8 mouse cellular contexts compared by ENCODE assay signal in genomic region chr17:24527315-24527714, GRCm38 (mm10). TPM values are rescaled to one million over a fixed set of nuclear protein-coding genes. Genes with fewer than 3 reads are reported as not detected.
DNase-seq lines count a peak whose midpoint lies in the region; ATAC-seq and TF ChIP-seq lines count a peak whose summit lies in the region.

No protein-coding gene starts in this region.

- DNase-seq in kidney, adult 8-10 months = no peak
- no peak for DNase-seq in frontal cortex, adult 2 months (ENCODE audit: extremely low spot score in 1 of 2, low spot score in 1 of 2)
- DNase-seq in gastrocnemius, postnatal 10 days = no peak

- peak overlapping the region; percentile 75 for H3K4me3 ChIP-seq in kidney, embryonic 15.5 days (replicated peaks)
- peak overlapping the region; percentile 96 for H3K4me3 ChIP-seq in bone marrow macrophage, adult 2 months (ENCODE audit: insufficient read depth, low read length)
- H3K4me3 ChIP-seq in hindbrain, embryonic 16.5 days (ENCODE audit: low read length) = peak overlapping the region; percentile 94
- peak overlapping the region; percentile 94 for H3K4me3 ChIP-seq in midbrain, embryonic 15.5 days

- no peak for TF ChIP-seq CTCF in bone marrow macrophage, adult 2 months (IDR thresholded peaks at IDR 0.05; ENCODE audit: low read depth, low read length)

- no peaks in the 10 kb centered on the region for H3K27me3 ChIP-seq in kidney, embryonic 15.5 days
- H3K27me3 ChIP-seq in hindbrain, embryonic 16.5 days (replicated peaks; ENCODE audit: control insufficient read depth, insufficient read depth, low read length) = no peaks in the 10 kb centered on the region
- H3K27me3 ChIP-seq in midbrain, embryonic 15.5 days (replicated peaks) = no peaks in the 10 kb centered on the region

- H3K9me3 ChIP-seq in kidney, embryonic 15.5 days (replicated peaks) = no peaks in the 10 kb centered on the region
- H3K9me3 ChIP-seq in hindbrain, embryonic 16.5 days (ENCODE audit: control insufficient read depth, low read length) = no peaks in the 10 kb centered on the region
- no peaks in the 10 kb centered on the region for H3K9me3 ChIP-seq in midbrain, embryonic 15.5 days

- peaks cover 29% of the 10 kb centered on the region for H3K36me3 ChIP-seq in kidney, embryonic 15.5 days
- no peaks in the 10 kb centered on the region; the same call in 1 of the 2 replicates for H3K36me3 ChIP-seq in hindbrain, embryonic 16.5 days (ENCODE audit: control insufficient read depth, insufficient read depth, low read length)
- H3K36me3 ChIP-seq in midbrain, embryonic 15.5 days (replicated peaks) = no peaks in the 10 kb centered on the region

- peaks cover 61% of the 10 kb centered on the region for H3K4me1 ChIP-seq in kidney, embryonic 15.5 days
- H3K4me1 ChIP-seq in bone marrow macrophage, adult 2 months (ENCODE audit: control insufficient read depth, insufficient read depth, low read length) = peaks cover 26% of the 10 kb centered on the region
- H3K4me1 ChIP-seq in hindbrain, embryonic 16.5 days (ENCODE audit: control insufficient read depth, insufficient read depth, low read depth, low read length) = peaks cover 41% of the 10 kb centered on the region
- peaks cover 56% of the 10 kb centered on the region for H3K4me1 ChIP-seq in midbrain, embryonic 15.5 days

- H3K9ac ChIP-seq in kidney, embryonic 15.5 days = peak overlapping the region; percentile 79
- H3K9ac ChIP-seq in hindbrain, embryonic 16.5 days (ENCODE audit: low read depth, low read length) = peak overlapping the region; percentile 97
- H3K9ac ChIP-seq in midbrain, embryonic 15.5 days = peak overlapping the region; percentile 95

- under 1% methylated on average over 19 of the region's 19 CpGs for WGBS in kidney, embryonic 15.5 days
- WGBS in hindbrain, embryonic 16.5 days = 0% methylated on average over 9 of the region's 19 CpGs
- 0% methylated on average over 19 of the region's 19 CpGs for WGBS in midbrain, embryonic 15.5 days

- H3K27ac ChIP-seq in kidney, embryonic 15.5 days = peak overlapping the region; percentile 88
- peak overlapping the region; percentile 33; the same call in 1 of the 2 replicates for H3K27ac ChIP-seq in bone marrow macrophage, adult 2 months (ENCODE audit: insufficient read depth, low read depth, low read length)
- H3K27ac ChIP-seq in hindbrain, embryonic 16.5 days (ENCODE audit: low read depth, low read length) = peak overlapping the region; percentile 89
- peak overlapping the region; percentile 88 for H3K27ac ChIP-seq in midbrain, embryonic 15.5 days

- peak overlapping the region; percentile 67 for H3K4me2 ChIP-seq in kidney, embryonic 15.5 days
- H3K4me2 ChIP-seq in hindbrain, embryonic 16.5 days (ENCODE audit: low read length) = peak overlapping the region; percentile 80
- peak overlapping the region; percentile 64 for H3K4me2 ChIP-seq in midbrain, embryonic 15.5 days

- no peak for ATAC-seq in kidney, embryonic 15.5 days (replicated peaks; ENCODE audit: low FRiP score)
- peak; percentile 40; the same call in 1 of the 2 replicates for ATAC-seq in hindbrain, embryonic 16.5 days
- ATAC-seq in midbrain, embryonic 15.5 days (replicated peaks) = peak; percentile 7
- no peak for ATAC-seq in megakaryocyte progenitor cell, adult 5-6 weeks (replicated peaks; ENCODE audit: poor library complexity)

- TF ChIP-seq POLR2A in bone marrow macrophage, adult 2 months (IDR thresholded peaks at IDR 0.05; ENCODE audit: borderline replicate concordance, low read depth, low read length) = no peak

RNA-seq across cellular contexts. Expression of gene Traf7, which starts 0.4 kb away (rescaled TPM):
- polyA plus RNA-seq in kidney, embryonic 15.5 days (2015; fragmentation: Nextera tagmentation; extraction: Ambion mirVana) = 85.8 and 96.1 TPM in 2 replicates
- 88.8 and 102 TPM in 2 replicates for polyA plus RNA-seq in bone marrow macrophage, adult 2 months (2012; ENCODE audit: insufficient read depth, insufficient read length, missing spikeins)
- 85.9 and 94.2 TPM in 2 replicates for polyA plus RNA-seq in hindbrain, embryonic 16.5 days (2015; fragmentation: Nextera tagmentation; extraction: Ambion mirVana)
- polyA plus RNA-seq in midbrain, embryonic 15.5 days (2015; fragmentation: Nextera tagmentation; extraction: Ambion mirVana) = 108 and 112 TPM in 2 replicates
- total RNA-seq in megakaryocyte progenitor cell, adult 5-6 weeks (2015) = 50.9 and 54.7 TPM in 2 replicates
- total RNA-seq in megakaryocyte progenitor cell, adult 5-6 weeks (2017) = 91.7 and 98.9 TPM in 2 replicates
- 194 and 212 TPM in 2 replicates for polyA plus RNA-seq in frontal cortex, adult 2 months (2012; rRNA removed)
- 10 to 100 TPM; 47.2 to 60.9 TPM for total RNA-seq in gastrocnemius, postnatal 10 days (2021)

RNA-seq across cellular contexts. Expression of gene Rab26, which starts 6.7 kb away (rescaled TPM):
- 2.8 TPM in 2 replicates for polyA plus RNA-seq in kidney, embryonic 15.5 days (2015; fragmentation: Nextera tagmentation; extraction: Ambion mirVana)
- polyA plus RNA-seq in bone marrow macrophage, adult 2 months (2012; ENCODE audit: insufficient read depth, insufficient read length, missing spikeins) = 0.44 TPM in 1 of 2 replicates, not detected in the other
- polyA plus RNA-seq in hindbrain, embryonic 16.5 days (2015; fragmentation: Nextera tagmentation; extraction: Ambion mirVana) = 10.9 and 13.0 TPM in 2 replicates
- polyA plus RNA-seq in midbrain, embryonic 15.5 days (2015; fragmentation: Nextera tagmentation; extraction: Ambion mirVana) = 8.4 and 8.8 TPM in 2 replicates
- 0.12 and 0.17 TPM in 2 replicates for total RNA-seq in megakaryocyte progenitor cell, adult 5-6 weeks (2015)
- total RNA-seq in megakaryocyte progenitor cell, adult 5-6 weeks (2017) = 0.14 and 0.71 TPM in 2 replicates
- polyA plus RNA-seq in frontal cortex, adult 2 months (2012; rRNA removed) = 97.2 and 118 TPM in 2 replicates
- total RNA-seq in gastrocnemius, postnatal 10 days (2021) = under 1 TPM; 0.18 to 0.47 TPM

RNA-seq across cellular contexts. Expression of gene Pkd1, which starts 22.3 kb away (rescaled TPM):
- polyA plus RNA-seq in kidney, embryonic 15.5 days (2015; fragmentation: Nextera tagmentation; extraction: Ambion mirVana) = 21.3 and 21.9 TPM in 2 replicates
- polyA plus RNA-seq in bone marrow macrophage, adult 2 months (2012; ENCODE audit: insufficient read depth, insufficient read length, missing spikeins) = 22.3 and 24.6 TPM in 2 replicates
- 26.8 and 29.9 TPM in 2 replicates for polyA plus RNA-seq in hindbrain, embryonic 16.5 days (2015; fragmentation: Nextera tagmentation; extraction: Ambion mirVana)
- polyA plus RNA-seq in midbrain, embryonic 15.5 days (2015; fragmentation: Nextera tagmentation; extraction: Ambion mirVana) = 29.0 and 29.8 TPM in 2 replicates
- 7.4 and 10.6 TPM in 2 replicates for total RNA-seq in megakaryocyte progenitor cell, adult 5-6 weeks (2015)
- total RNA-seq in megakaryocyte progenitor cell, adult 5-6 weeks (2017) = 6.2 and 15.1 TPM in 2 replicates
- polyA plus RNA-seq in frontal cortex, adult 2 months (2012; rRNA removed) = 85.1 and 85.3 TPM in 2 replicates
- total RNA-seq in gastrocnemius, postnatal 10 days (2021) = 10 to 100 TPM; 34.6 to 49.1 TPM

RNA-seq across cellular contexts. Expression of gene Caskin1, which starts 38.9 kb away (rescaled TPM):
- polyA plus RNA-seq in kidney, embryonic 15.5 days (2015; fragmentation: Nextera tagmentation; extraction: Ambion mirVana) = 1.8 and 2.3 TPM in 2 replicates
- polyA plus RNA-seq in bone marrow macrophage, adult 2 months (2012; ENCODE audit: insufficient read depth, insufficient read length, missing spikeins) = 0.34 TPM in 1 of 2 replicates, not detected in the other
- 43.6 and 44.6 TPM in 2 replicates for polyA plus RNA-seq in hindbrain, embryonic 16.5 days (2015; fragmentation: Nextera tagmentation; extraction: Ambion mirVana)
- 50.3 and 52.9 TPM in 2 replicates for polyA plus RNA-seq in midbrain, embryonic 15.5 days (2015; fragmentation: Nextera tagmentation; extraction: Ambion mirVana)
- not detected in 2 replicates for total RNA-seq in megakaryocyte progenitor cell, adult 5-6 weeks (2015)
- not detected in 2 replicates for total RNA-seq in megakaryocyte progenitor cell, adult 5-6 weeks (2017)
- 116 and 124 TPM in 2 replicates for polyA plus RNA-seq in frontal cortex, adult 2 months (2012; rRNA removed)
- total RNA-seq in gastrocnemius, postnatal 10 days (2021) = under 1 TPM; 0.56 to 0.68 TPM

RNA-seq across cellular contexts. Expression of gene Mlst8, which starts 48.4 kb away (rescaled TPM):
- 29.0 and 36.1 TPM in 2 replicates for polyA plus RNA-seq in kidney, embryonic 15.5 days (2015; fragmentation: Nextera tagmentation; extraction: Ambion mirVana)
- polyA plus RNA-seq in bone marrow macrophage, adult 2 months (2012; ENCODE audit: insufficient read depth, insufficient read length, missing spikeins) = 14.8 and 16.0 TPM in 2 replicates
- polyA plus RNA-seq in hindbrain, embryonic 16.5 days (2015; fragmentation: Nextera tagmentation; extraction: Ambion mirVana) = 36.2 and 39.3 TPM in 2 replicates
- 40.6 and 43.7 TPM in 2 replicates for polyA plus RNA-seq in midbrain, embryonic 15.5 days (2015; fragmentation: Nextera tagmentation; extraction: Ambion mirVana)
- total RNA-seq in megakaryocyte progenitor cell, adult 5-6 weeks (2015) = 9.2 TPM in 2 replicates
- 14.9 and 28.9 TPM in 2 replicates for total RNA-seq in megakaryocyte progenitor cell, adult 5-6 weeks (2017)
- polyA plus RNA-seq in frontal cortex, adult 2 months (2012; rRNA removed) = 37.9 and 45.7 TPM in 2 replicates
- 10 to 100 TPM; 10.8 to 12.1 TPM for total RNA-seq in gastrocnemius, postnatal 10 days (2021)

Comparison
In these comparisons a context has a peak if more than half of its experiments do, and no peak if none do; other contexts are left out.
1. ATAC-seq: peak in hindbrain, embryonic 16.5 days (single experiment) and midbrain, embryonic 15.5 days (single experiment); none in kidney, embryonic 15.5 days (single experiment) and megakaryocyte progenitor cell, adult 5-6 weeks (single experiment).
2. H3K27ac ChIP-seq: peak in every context shown above with its lines; median percentile 89 in hindbrain, embryonic 16.5 days; 88 in kidney, embryonic 15.5 days; 88 in midbrain, embryonic 15.5 days; 33 in bone marrow macrophage, adult 2 months.
3. Peak in every context shown above with its lines, with median percentiles within 50 percentile points of each other: H3K4me2 ChIP-seq, H3K4me3 ChIP-seq and H3K9ac ChIP-seq.